Mouse (Mus musculus): Measurements from ENCODE around the gene Naf1. TPM values are rescaled to one million over a fixed set of nuclear protein-coding genes. Genes with fewer than 3 reads are reported as not detected.

The Naf1 gene
- total RNA-seq, 2 experiments from 2014 or later, result 5.5 to 5.9 TPM

- no peak for DNase-seq
- intact Hi-C loops (cut with DNase I), result no loop called here
Measured at GRCm38 (mm10) chr8:66936236-66936635, 76.2 kb downstream of the Naf1 start.

Other genes starting within 250 kb of the Naf1 start
- not detected for gene Npy5r, start 172.1 kb upstream of the Naf1 start, total RNA-seq (2021)
- 1 to 10 TPM; 1.2 to 1.4 TPM for gene Npy1r, start 163.0 kb upstream of the Naf1 start, total RNA-seq (2021)

Data from heart, postnatal 14 days (tissue).